Mouse (Mus musculus) sigmoid colon, adult 10 weeks (tissue): Measurements from ENCODE around the gene Tmem92. TPM values are rescaled to one million over a fixed set of nuclear protein-coding genes. Genes with fewer than 3 reads are reported as not detected.

ENCODE experiments used
- polyA plus RNA-seq: library from polyadenylated mRNA; stranded (reverse); fragments of 350-450 nt; fragmentation: Illumina TruSeq; extraction: RNeasy Lipid Tissue Mini Kit (QIAGEN cat#74804); gene quantifications from one replicate; pipeline ENCODE4 v1.2.3, GENCODE M21; 2014; ENCODE audit warnings: low read depth, low replicate concordance

Tmem92 gene
- polyA plus RNA-seq, result not detected

DNA sequence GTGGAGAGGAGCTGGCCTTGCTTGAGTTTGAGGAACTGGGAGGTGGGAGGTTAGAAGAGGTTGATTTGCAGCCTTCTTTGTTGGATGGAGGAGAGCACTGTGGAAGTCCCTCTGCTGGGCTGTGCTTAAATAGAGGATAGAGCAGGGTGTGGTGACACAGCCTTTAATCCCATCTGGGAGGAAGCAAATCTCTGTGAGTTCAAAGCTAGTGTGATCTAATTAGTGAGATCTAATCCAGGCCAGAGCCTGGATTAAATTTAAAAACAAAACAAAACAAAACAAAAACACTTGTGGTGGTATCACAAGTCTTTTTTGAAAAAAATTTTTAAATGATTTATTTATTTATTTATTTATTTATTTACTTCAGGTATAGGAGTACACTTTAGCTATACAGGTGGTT, at the start of gene Tmem92:
Tmem92 (minus strand) TSS at position 101 of the 400 bp plus-strand sequence.

DNA sequence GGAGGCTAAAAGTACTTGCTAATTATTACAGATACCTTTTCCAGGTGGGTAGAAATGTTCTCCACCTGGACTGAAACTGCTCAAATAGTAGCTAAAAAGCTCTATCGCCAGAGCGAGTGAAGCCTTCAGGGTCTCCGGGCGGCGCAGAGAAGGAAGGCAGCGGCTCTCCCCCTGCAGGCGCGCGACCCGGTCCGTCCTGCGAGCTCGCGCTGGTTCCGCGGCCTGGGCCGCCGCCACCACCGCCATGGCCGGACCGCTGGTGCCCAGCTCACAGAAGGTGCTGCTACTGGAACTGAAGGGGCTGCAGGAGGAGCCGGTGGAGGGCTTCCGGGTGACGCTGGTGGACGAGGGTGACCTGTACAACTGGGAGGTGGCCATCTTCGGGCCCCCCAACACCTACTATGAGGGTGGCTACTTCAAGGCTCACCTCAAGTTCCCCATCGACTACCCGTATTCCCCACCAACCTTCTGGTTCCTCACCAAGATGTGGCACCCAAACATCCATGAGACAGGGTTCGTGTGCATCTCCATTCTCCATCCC, 40.7 kb downstream of the Tmem92 start, which contains the start of gene Cdc34b:
Cdc34b (plus strand) TSS at position 51 of the 541 bp plus-strand sequence.

Other genes starting within 250 kb of the Tmem92 start
- gene Rsad1, start 233.4 kb downstream of the Tmem92 start, polyA plus RNA-seq, result 6.4 TPM
- not detected for gene Chad, start 217.7 kb downstream of the Tmem92 start, polyA plus RNA-seq
- gene Acsf2, start 180.8 kb downstream of the Tmem92 start, polyA plus RNA-seq, result 38.9 TPM
- 60.4 TPM for gene Lrrc59, start 152.9 kb downstream of the Tmem92 start, polyA plus RNA-seq
- gene Mrpl27, start 128.9 kb downstream of the Tmem92 start, polyA plus RNA-seq, result 16.2 TPM
- not detected for gene Eme1, start 128.7 kb downstream of the Tmem92 start, polyA plus RNA-seq
- 0.60 TPM for gene Xylt2, start 105.2 kb downstream of the Tmem92 start, polyA plus RNA-seq
- gene Gm11541, start 78.2 kb downstream of the Tmem92 start, polyA plus RNA-seq, result not detected
- not detected for gene Cdc34b, start 40.9 kb downstream of the Tmem92 start, polyA plus RNA-seq
- gene Col1a1, start 153.5 kb upstream of the Tmem92 start, polyA plus RNA-seq, result 29.1 TPM
- gene Hils1, start 184.9 kb upstream of the Tmem92 start, polyA plus RNA-seq, result not detected
- not detected for gene Sgca, start 193.6 kb upstream of the Tmem92 start, polyA plus RNA-seq
- gene Ppp1r9b, start 208.3 kb upstream of the Tmem92 start, polyA plus RNA-seq, result 10.5 TPM
- not detected for gene Samd14, start 227.2 kb upstream of the Tmem92 start, polyA plus RNA-seq